Mouse (Mus musculus): ENCODE results near the gene Qpctl. TPM values are rescaled to one million over a fixed set of nuclear protein-coding genes. Genes with fewer than 3 reads are reported as not detected.

The Qpctl gene
- polyA plus RNA-seq, 1 experiment from 2014 or later: 9.6 TPM

- Histone ChIP-seq H3K9me3 (replicated peaks; ENCODE audit: control insufficient read depth, low read length) (peaks cover 5% of the 10 kb centered on the region), H3K27ac (ENCODE audit: low read length) (no peak overlapping the region), H3K9ac (ENCODE audit: low read length) (no peak overlapping the region), H3K4me2 (ENCODE audit: low read depth, low read length) (no peak overlapping the region), H3K4me3 (ENCODE audit: low read length) (no peak overlapping the region), H3K27me3 (ENCODE audit: control insufficient read depth, insufficient read depth, low read length) (no peaks in the 10 kb centered on the region), H3K36me3 (ENCODE audit: control insufficient read depth, insufficient read depth) (peaks cover 4% of the 10 kb centered on the region; the same call in 1 of the 2 replicates), H3K4me1 (ENCODE audit: control insufficient read depth, insufficient read depth, low read length) (peaks cover 23% of the 10 kb centered on the region)
- WGBS: 74% methylated on average over 7 of the region's 7 CpGs
- no peak for ATAC-seq (replicated peaks; ENCODE audit: extremely low read depth, insufficient read depth, low FRiP score)
Measured at GRCm38 (mm10) chr7:19098811-19099210, 50.3 kb downstream of the Qpctl start.

DNA sequence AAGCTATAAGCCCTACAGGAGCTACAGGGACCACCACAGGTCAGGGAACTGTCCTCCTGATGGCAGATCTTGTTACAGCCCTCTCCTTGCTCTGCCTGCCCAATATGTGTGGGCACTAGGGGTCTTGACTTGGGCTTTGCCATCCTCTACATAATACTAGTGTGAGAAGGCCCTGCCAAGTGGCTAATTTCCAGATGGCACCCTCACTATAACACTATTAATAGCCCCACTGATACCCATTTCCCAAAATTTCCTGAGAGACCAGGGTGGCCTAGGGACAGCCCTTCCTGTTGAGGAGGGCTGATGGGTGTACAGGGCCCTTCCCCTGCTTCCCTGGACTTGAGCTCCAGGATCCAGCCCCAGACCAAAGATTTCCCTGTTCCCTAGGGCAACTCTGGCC lies 51.2 kb downstream of the Qpctl start:
- Histone ChIP-seq H3K4me2 (ENCODE audit: low read depth, low read length) (no peak overlapping the region), H3K27me3 (ENCODE audit: control insufficient read depth, insufficient read depth, low read length) (no peaks in the 10 kb centered on the region), H3K9me3 (replicated peaks; ENCODE audit: control insufficient read depth, low read length) (peaks cover 5% of the 10 kb centered on the region), H3K9ac (ENCODE audit: low read length) (no peak overlapping the region), H3K36me3 (ENCODE audit: control insufficient read depth, insufficient read depth) (peaks cover 4% of the 10 kb centered on the region; the same call in 1 of the 2 replicates), H3K27ac (ENCODE audit: low read length) (no peak overlapping the region), H3K4me3 (ENCODE audit: low read length) (no peak overlapping the region), H3K4me1 (ENCODE audit: control insufficient read depth, insufficient read depth, low read length) (peaks cover 30% of the 10 kb centered on the region)
- no peak for ATAC-seq (replicated peaks; ENCODE audit: extremely low read depth, insufficient read depth, low FRiP score)

DNA sequence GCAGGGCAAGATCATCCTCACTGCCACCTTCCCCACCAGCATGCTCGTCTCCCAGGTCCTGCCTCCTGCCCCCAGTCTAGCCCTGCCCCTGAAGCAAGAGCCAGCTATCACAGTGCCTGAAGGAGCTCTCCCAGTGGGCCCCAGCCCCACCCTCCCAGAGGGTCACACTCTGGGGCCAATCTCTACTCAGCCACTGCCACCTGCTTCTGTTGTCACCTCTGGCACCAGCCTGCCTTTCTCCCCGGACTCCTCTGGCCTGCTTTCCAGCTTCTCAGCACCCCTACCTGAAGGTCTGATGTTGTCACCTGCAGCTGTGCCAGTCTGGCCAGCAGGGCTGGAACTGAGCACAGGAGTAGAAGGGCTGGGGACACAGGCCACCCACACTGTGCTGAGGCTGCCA lies 51.9 kb downstream of the Qpctl start:
- H3K4me1 ChIP-seq (ENCODE audit: control insufficient read depth, insufficient read depth, low read length): peaks cover 36% of the 10 kb centered on the region
- no peak for ATAC-seq (replicated peaks; ENCODE audit: extremely low read depth, insufficient read depth, low FRiP score)
- H3K27me3 ChIP-seq (ENCODE audit: control insufficient read depth, insufficient read depth, low read length): no peaks in the 10 kb centered on the region
- no peaks in the 10 kb centered on the region; the same call in 1 of the 2 replicates for H3K9me3 ChIP-seq (replicated peaks; ENCODE audit: control insufficient read depth, low read length)
- peak overlapping the region; percentile 12; the same call in 1 of the 2 replicates for H3K9ac ChIP-seq (ENCODE audit: low read length)
- 32% methylated on average over 2 of the region's 2 CpGs for WGBS
- H3K4me2 ChIP-seq (ENCODE audit: low read depth, low read length): no peak overlapping the region
- H3K4me3 ChIP-seq (ENCODE audit: low read length): no peak overlapping the region
- peaks cover 4% of the 10 kb centered on the region; the same call in 1 of the 2 replicates for H3K36me3 ChIP-seq (ENCODE audit: control insufficient read depth, insufficient read depth)
- no peak overlapping the region for H3K27ac ChIP-seq (ENCODE audit: low read length)

DNA sequence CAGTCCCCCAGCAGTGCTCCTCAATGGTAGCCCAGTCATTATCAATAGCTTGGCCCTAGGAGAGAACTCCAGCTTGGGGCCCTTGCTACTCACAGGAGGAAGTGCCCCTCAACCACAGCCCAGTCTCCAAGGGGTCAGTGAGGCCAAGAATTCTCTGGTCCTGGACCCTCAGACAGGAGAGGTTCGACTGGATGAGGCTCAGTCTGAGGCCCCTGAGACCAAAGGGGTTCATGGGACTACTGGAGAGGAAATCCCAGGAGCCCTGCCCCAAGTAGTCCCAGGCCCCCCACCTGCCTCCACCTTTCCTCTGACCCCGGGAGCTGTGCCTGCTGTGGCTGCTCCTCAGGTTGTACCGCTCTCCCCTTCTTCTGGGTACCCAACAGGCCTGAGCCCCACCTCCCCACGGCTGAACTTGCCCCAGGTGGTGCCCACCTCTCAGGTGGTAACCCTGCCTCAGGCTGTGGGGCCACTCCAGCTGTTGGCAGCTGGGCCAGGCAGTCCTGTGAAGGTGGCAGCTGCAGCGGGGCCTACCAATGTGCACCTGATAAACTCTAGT lies 52.6 kb downstream of the Qpctl start:
- H3K9me3 ChIP-seq (replicated peaks; ENCODE audit: control insufficient read depth, low read length): no peaks in the 10 kb centered on the region
- no peak for ATAC-seq (replicated peaks; ENCODE audit: extremely low read depth, insufficient read depth, low FRiP score)
- peaks cover 6% of the 10 kb centered on the region; the same call in 1 of the 2 replicates for H3K36me3 ChIP-seq (ENCODE audit: control insufficient read depth, insufficient read depth)
- peak overlapping the region; percentile 84 for H3K9ac ChIP-seq (ENCODE audit: low read length)
- WGBS: 58% methylated on average over 5 of the region's 5 CpGs
- peak overlapping the region; percentile 99; the same call in 1 of the 2 replicates for H3K27ac ChIP-seq (ENCODE audit: low read length)
- no peaks in the 10 kb centered on the region for H3K27me3 ChIP-seq (ENCODE audit: control insufficient read depth, insufficient read depth, low read length)
- H3K4me3 ChIP-seq (ENCODE audit: low read length): peak overlapping the region; percentile 65
- H3K4me1 ChIP-seq (ENCODE audit: control insufficient read depth, insufficient read depth, low read length): peaks cover 43% of the 10 kb centered on the region
- peak overlapping the region; percentile 94 for H3K4me2 ChIP-seq (ENCODE audit: low read depth, low read length)

GRCm38 (mm10) chr7:19095751-19096110 lies 53.4 kb downstream of the Qpctl start:
- 1% methylated on average over 19 of the region's 19 CpGs for WGBS

GRCm38 (mm10) chr7:19094826-19095750 lies 54.0 kb downstream of the Qpctl start:
- Histone ChIP-seq H3K9me3 (replicated peaks; ENCODE audit: control insufficient read depth, low read length) (no peaks in the 10 kb centered on the region), H3K4me3 (ENCODE audit: low read length) (peak overlapping the region; percentile 65), H3K27ac (ENCODE audit: low read length) (peak overlapping the region; percentile 99), H3K4me2 (ENCODE audit: low read depth, low read length) (peak overlapping the region; percentile 94), H3K9ac (ENCODE audit: low read length) (peak overlapping the region; percentile 84), H3K4me1 (ENCODE audit: control insufficient read depth, insufficient read depth, low read length) (peaks cover 43% of the 10 kb centered on the region), H3K36me3 (ENCODE audit: control insufficient read depth, insufficient read depth) (peaks cover 13% of the 10 kb centered on the region), H3K27me3 (ENCODE audit: control insufficient read depth, insufficient read depth, low read length) (no peaks in the 10 kb centered on the region)
- no peak for ATAC-seq (replicated peaks; ENCODE audit: extremely low read depth, insufficient read depth, low FRiP score)
- WGBS: under 1% methylated on average over 85 of the region's 87 CpGs

More at GRCm38 (mm10) chr7:19095751-19096110, 53.4 kb downstream of the Qpctl start:
- peak overlapping the region; percentile 94 for H3K4me2 ChIP-seq (ENCODE audit: low read depth, low read length)
- peaks cover 43% of the 10 kb centered on the region for H3K4me1 ChIP-seq (ENCODE audit: control insufficient read depth, insufficient read depth, low read length)
- H3K27me3 ChIP-seq (ENCODE audit: control insufficient read depth, insufficient read depth, low read length): no peaks in the 10 kb centered on the region
- peak overlapping the region; percentile 99 for H3K27ac ChIP-seq (ENCODE audit: low read length)
- H3K9me3 ChIP-seq (replicated peaks; ENCODE audit: control insufficient read depth, low read length): no peaks in the 10 kb centered on the region
- peak overlapping the region; percentile 65 for H3K4me3 ChIP-seq (ENCODE audit: low read length)
- H3K9ac ChIP-seq (ENCODE audit: low read length): peak overlapping the region; percentile 84
- peaks cover 11% of the 10 kb centered on the region for H3K36me3 ChIP-seq (ENCODE audit: control insufficient read depth, insufficient read depth)
- ATAC-seq (replicated peaks; ENCODE audit: extremely low read depth, insufficient read depth, low FRiP score): no peak

DNA sequence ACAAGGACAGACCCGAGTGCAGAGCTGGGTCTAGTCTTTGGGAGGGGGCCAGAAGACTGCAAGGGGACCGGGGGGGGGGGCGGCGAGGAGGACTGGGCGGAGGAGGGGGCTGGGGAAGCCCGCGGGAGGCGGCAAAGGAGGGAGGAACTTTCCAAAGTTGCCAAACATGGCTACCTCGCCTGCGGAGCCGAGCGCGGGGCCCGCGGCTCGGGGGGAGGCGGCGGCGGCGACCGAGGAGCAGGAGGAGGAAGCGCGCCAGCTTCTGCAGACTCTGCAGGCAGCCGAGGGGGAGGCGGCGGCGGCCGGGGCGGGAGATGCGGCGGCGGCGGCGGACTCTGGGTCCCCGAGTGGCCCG lies 54.6 kb downstream of the Qpctl start, which contains the start of gene Six5:
Six5 (plus strand) TSS at position 124 of the 355 bp plus-strand sequence.
- Histone ChIP-seq H3K36me3 (ENCODE audit: control insufficient read depth, insufficient read depth) (peaks cover 16% of the 10 kb centered on the region), H3K27me3 (ENCODE audit: control insufficient read depth, insufficient read depth, low read length) (no peaks in the 10 kb centered on the region), H3K9ac (ENCODE audit: low read length) (peak within 1 kb of the TSS; percentile 84), H3K4me1 (ENCODE audit: control insufficient read depth, insufficient read depth, low read length) (peaks cover 43% of the 10 kb centered on the region), H3K4me2 (ENCODE audit: low read depth, low read length) (peak within 1 kb of the TSS; percentile 94), H3K27ac (ENCODE audit: low read length) (peak within 1 kb of the TSS; percentile 99), H3K4me3 (ENCODE audit: low read length) (peak within 1 kb of the TSS; percentile 65), H3K9me3 (replicated peaks; ENCODE audit: control insufficient read depth, low read length) (no peaks in the 10 kb centered on the region)
- 1% methylated on average over 27 of the region's 36 CpGs for WGBS
- peak; percentile 1 for ATAC-seq (replicated peaks; ENCODE audit: extremely low read depth, insufficient read depth, low FRiP score)

GRCm38 (mm10) chr7:19093537-19094385 lies 55.3 kb downstream of the Qpctl start:
- Histone ChIP-seq H3K4me1 (ENCODE audit: control insufficient read depth, insufficient read depth, low read length) (peaks cover 43% of the 10 kb centered on the region), H3K9me3 (replicated peaks; ENCODE audit: control insufficient read depth, low read length) (no peaks in the 10 kb centered on the region), H3K27me3 (ENCODE audit: control insufficient read depth, insufficient read depth, low read length) (no peaks in the 10 kb centered on the region), H3K27ac (ENCODE audit: low read length) (peak overlapping the region; percentile 99), H3K9ac (ENCODE audit: low read length) (peak overlapping the region; percentile 84), H3K36me3 (ENCODE audit: control insufficient read depth, insufficient read depth) (peaks cover 16% of the 10 kb centered on the region), H3K4me2 (ENCODE audit: low read depth, low read length) (peak overlapping the region; percentile 94), H3K4me3 (ENCODE audit: low read length) (peak overlapping the region; percentile 65)
- WGBS: under 1% methylated on average over 45 of the region's 45 CpGs
- ATAC-seq (replicated peaks; ENCODE audit: extremely low read depth, insufficient read depth, low FRiP score): peak; percentile 82

Data from heart, embryonic 16.5 days (tissue).